Mouse (Mus musculus) CH12F3 (cell line): ENCODE results near the gene Asf1a.
"Not testable (repeated sequence)": the region's sequence is repeated elsewhere in the genome, so short reads cannot be mapped to it uniquely, and the experiment has no call there.

Experiments used
- in situ Hi-C: fragments of 300-500 bp; cut with MboI; formaldehyde crosslinking; loops from 2 replicates; pipeline ENCODE4 v1.14.3; 2020; ENCODE audit warnings: low sequenced_read_pairs

Gene Asf1a

GRCm38 (mm10) chr10:53596677-53597120 lies at the start of gene Asf1a:
Gene Asf1a, plus strand, starts transcription at chr10:53596757.
- in situ Hi-C loops = no loop called here

GRCm38 (mm10) chr10:53562001-53562400 lies 34.6 kb upstream of the Asf1a start:
- in situ Hi-C loops = no loop called here

GRCm38 (mm10) chr10:53565538-53565937 lies 31.0 kb upstream of the Asf1a start:
- in situ Hi-C loops = no loop called here

- in situ Hi-C loops = no loop called here
These were observed 28.0 kb upstream of the Asf1a start for GRCm38 (mm10) chr10:53568531-53568930.

- in situ Hi-C loops = no loop called here
These were observed 16.4 kb upstream of the Asf1a start for GRCm38 (mm10) chr10:53580137-53580536.

- in situ Hi-C loops = no loop called here
These were observed 15.9 kb upstream of the Asf1a start for GRCm38 (mm10) chr10:53580621-53581081.

- in situ Hi-C loops = no loop called here
These were observed 15.5 kb upstream of the Asf1a start for GRCm38 (mm10) chr10:53581087-53581486.

- in situ Hi-C loops = no loop called here
These were observed 10.8 kb upstream of the Asf1a start for GRCm38 (mm10) chr10:53585777-53586176.

- in situ Hi-C loops = no loop called here
These were observed 547 bp upstream of the Asf1a start for GRCm38 (mm10) chr10:53595744-53596676.

- in situ Hi-C loops = no loop called here
These were observed 744 bp downstream of the Asf1a start for GRCm38 (mm10) chr10:53597121-53597881.

GRCm38 (mm10) chr10:53598821-53599220 lies 2.3 kb downstream of the Asf1a start:
- in situ Hi-C loops = no loop called here

- in situ Hi-C loops = no loop called here
These were observed 8.8 kb downstream of the Asf1a start for GRCm38 (mm10) chr10:53605328-53605727.

- in situ Hi-C loops = no loop called here
These were observed 11.7 kb downstream of the Asf1a start for GRCm38 (mm10) chr10:53608274-53608673.

- in situ Hi-C loops = no loop called here
These were observed 15.6 kb downstream of the Asf1a start for GRCm38 (mm10) chr10:53612172-53612571.

- in situ Hi-C loops = no loop called here
These were observed 17.4 kb downstream of the Asf1a start for GRCm38 (mm10) chr10:53613955-53614354.

- in situ Hi-C loops = no loop called here
These were observed 19.5 kb downstream of the Asf1a start for GRCm38 (mm10) chr10:53615850-53616616.

- in situ Hi-C loops = no loop called here
These were observed 32.8 kb downstream of the Asf1a start for GRCm38 (mm10) chr10:53629247-53629917.

- in situ Hi-C loops = no loop called here
These were observed 33.3 kb downstream of the Asf1a start for GRCm38 (mm10) chr10:53629918-53630250.

GRCm38 (mm10) chr10:53630339-53630738 lies 33.8 kb downstream of the Asf1a start, which contains the start of gene Mcm9:
Gene Mcm9, minus strand, starts transcription at chr10:53630439.
- in situ Hi-C loops = not testable (repeated sequence)

- in situ Hi-C loops = no loop called here
These were observed 37.6 kb downstream of the Asf1a start for GRCm38 (mm10) chr10:53634160-53634559.
